Mouse (Mus musculus): ENCODE data around the gene Kantr.

DNA sequence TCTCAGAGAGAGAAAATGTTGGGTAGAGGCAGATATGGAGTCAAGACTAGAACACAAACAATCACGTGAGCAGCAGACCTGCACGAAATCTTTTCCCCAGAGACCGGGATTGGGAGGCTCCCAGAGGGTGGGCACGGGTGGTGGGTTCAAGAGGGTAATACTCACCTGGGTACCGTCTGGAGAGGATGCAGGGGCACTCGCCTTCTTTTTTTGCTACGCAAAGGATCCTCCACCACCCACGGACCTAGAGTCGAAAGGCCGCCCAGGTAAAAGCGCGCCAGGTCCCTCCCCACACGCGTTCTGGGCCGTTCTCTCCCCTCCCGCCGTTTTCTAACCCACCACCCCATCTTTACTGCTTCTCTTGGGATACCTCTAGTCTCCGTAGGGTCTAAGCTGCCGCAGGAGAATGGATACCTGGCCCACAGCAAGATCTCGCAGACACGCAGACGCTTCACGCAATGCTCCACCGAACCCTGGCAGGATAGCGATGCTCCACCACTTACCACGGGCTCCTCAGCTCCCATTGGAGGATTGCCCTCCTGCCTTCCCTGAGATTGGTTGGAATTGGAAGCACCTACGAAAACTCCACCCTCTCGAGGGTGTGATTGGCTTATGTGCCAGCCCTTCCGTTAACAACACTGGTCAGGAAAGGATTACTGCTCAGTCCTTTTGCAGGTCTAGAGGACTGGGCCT lies at the start of gene Kantr:
- TF ChIP-seq POLR2A (IDR thresholded peaks at IDR 0.05; ENCODE audit: insufficient read depth, low read depth, low read length) (0 out of 2 replicates have a peak, but pooled peaks have one; percentile 32), CTCF (IDR thresholded peaks at IDR 0.05; ENCODE audit: insufficient read depth, low read depth, low read length) (no peak)

All from olfactory bulb, adult 2 months (tissue).